Mouse (Mus musculus) limb, embryonic 13.5 days (tissue): ENCODE data around the gene Gm14597. TPM values are rescaled to one million over a fixed set of nuclear protein-coding genes. Genes with fewer than 3 reads are reported as not detected.
"Not testable (repeated sequence)": the region's sequence is repeated elsewhere in the genome, so short reads cannot be mapped to it uniquely, and the experiment has no call there.

Source experiments
- ATAC-seq: fragments of 200-750 bp; cut with Nextera tagmentation; 2 replicates; pipeline ENCODE4 v1.8.0; 2017; ENCODE audit warnings: low read depth, moderate number of reproducible peaks, moderate TSS enrichment; ENCODE audit not compliant: low FRiP score
- H3K27ac ChIP-seq: fragments of 300-500 bp; sonication (generic); 2 replicates; pipeline ENCODE4 v1.5.1; 2015; ENCODE audit warnings: inconsistent platforms, mild to moderate bottlenecking, moderate library complexity
- H3K27me3 ChIP-seq: fragments of 300-500 bp; sonication (generic); 2 replicates; pipeline ENCODE4 v1.6.1; 2015; ENCODE audit warnings: mild to moderate bottlenecking, inconsistent platforms
- H3K36me3 ChIP-seq: fragments of 300-500 bp; sonication (generic); 2 replicates; pipeline ENCODE4 v1.6.1; 2015; ENCODE audit warnings: inconsistent platforms, mild to moderate bottlenecking, moderate library complexity
- H3K4me1 ChIP-seq: fragments of 300-500 bp; sonication (generic); 2 replicates; pipeline ENCODE4 v1.6.1; 2015; ENCODE audit warnings: inconsistent platforms
- H3K4me2 ChIP-seq: fragments of 300-500 bp; sonication (generic); replicated peaks from 2 replicates; pipeline ENCODE4 v1.6.1; 2015; ENCODE audit warnings: inconsistent platforms, mild to moderate bottlenecking, moderate library complexity
- H3K4me3 ChIP-seq: fragments of 300-500 bp; sonication (generic); 2 replicates; pipeline ENCODE4 v1.5.1; 2015; ENCODE audit warnings: moderate library complexity, mild to moderate bottlenecking, inconsistent platforms
- H3K9ac ChIP-seq: fragments of 300-500 bp; sonication (generic); 2 replicates; pipeline ENCODE4 v1.6.1; 2015; ENCODE audit warnings: mild to moderate bottlenecking, inconsistent platforms
- H3K9me3 ChIP-seq: fragments of 300-500 bp; sonication (generic); 2 replicates; pipeline ENCODE4 v1.6.1; 2016; ENCODE audit warnings: inconsistent platforms
- WGBS: fragments of 180-500 bp; shearing (Covaris S2); methylation state at CpG from one replicate; pipeline ENCODE4 v1.1.7; 2015; 5-methylcytosine and 5-hydroxymethylcytosine counted together
- polyA plus RNA-seq: library from polyadenylated mRNA; unstranded; fragments of >200 nt; fragmentation: Nextera tagmentation; extraction: Ambion mirVana; gene quantifications from 2 replicates; pipeline ENCODE4 v1.2.1, GENCODE M21; 2015

Gm14597 gene
- polyA plus RNA-seq, 1 experiment from 2014 or later = not detected

DNA sequence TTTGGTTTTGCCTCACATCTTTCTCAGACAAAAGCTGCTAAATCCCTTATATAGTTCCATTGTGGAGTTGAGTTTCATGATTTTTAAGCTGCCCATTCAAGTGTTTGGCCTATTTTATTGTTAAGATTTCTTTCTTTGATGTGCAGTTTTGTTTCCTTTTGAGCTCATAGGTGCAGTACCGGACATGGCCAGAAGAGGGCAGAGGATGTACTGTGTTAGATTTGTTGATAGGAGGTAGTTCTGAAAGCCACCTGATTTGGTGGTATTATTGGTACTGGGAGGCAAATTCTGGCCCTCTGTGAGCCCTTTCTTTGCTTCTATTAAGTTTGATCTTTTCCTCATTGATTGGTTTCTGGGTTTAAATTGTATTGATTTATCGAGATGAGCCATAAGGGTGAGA is 8.8 kb downstream of the Gm14597 start:
- H3K36me3 ChIP-seq, H3K4me2 ChIP-seq, H3K4me3 ChIP-seq, H3K27ac ChIP-seq, H3K9ac ChIP-seq, ATAC-seq, H3K9me3 ChIP-seq, H3K27me3 ChIP-seq, H3K4me1 ChIP-seq: not testable (repeated sequence)
- WGBS = 42% methylated on average over 2 of the region's 2 CpGs

DNA sequence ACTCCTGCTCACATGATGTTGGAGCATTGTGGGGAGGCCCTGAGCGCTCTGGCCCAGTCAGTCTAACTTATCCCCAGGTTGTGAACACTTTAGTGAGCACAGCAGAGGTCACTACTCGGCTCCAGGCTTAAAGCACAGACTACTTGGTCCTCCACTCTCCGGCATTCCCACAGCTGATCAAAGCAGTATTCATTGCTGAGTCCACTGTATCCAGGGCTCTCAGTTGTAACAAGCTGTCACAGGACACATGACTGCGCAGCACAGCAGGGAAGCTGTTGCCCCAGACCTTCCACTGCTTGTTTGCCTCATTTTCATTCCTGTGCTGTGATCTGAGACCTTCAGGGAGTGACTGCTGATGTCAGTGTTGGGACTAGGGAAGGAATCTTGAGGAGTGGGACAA is 25.4 kb downstream of the Gm14597 start:
- not testable (repeated sequence) for ATAC-seq, H3K4me2 ChIP-seq, H3K4me1 ChIP-seq, H3K36me3 ChIP-seq, H3K9me3 ChIP-seq, H3K4me3 ChIP-seq, H3K27me3 ChIP-seq, H3K9ac ChIP-seq, H3K27ac ChIP-seq
- 70% methylated on average over 3 of the region's 4 CpGs for WGBS

DNA sequence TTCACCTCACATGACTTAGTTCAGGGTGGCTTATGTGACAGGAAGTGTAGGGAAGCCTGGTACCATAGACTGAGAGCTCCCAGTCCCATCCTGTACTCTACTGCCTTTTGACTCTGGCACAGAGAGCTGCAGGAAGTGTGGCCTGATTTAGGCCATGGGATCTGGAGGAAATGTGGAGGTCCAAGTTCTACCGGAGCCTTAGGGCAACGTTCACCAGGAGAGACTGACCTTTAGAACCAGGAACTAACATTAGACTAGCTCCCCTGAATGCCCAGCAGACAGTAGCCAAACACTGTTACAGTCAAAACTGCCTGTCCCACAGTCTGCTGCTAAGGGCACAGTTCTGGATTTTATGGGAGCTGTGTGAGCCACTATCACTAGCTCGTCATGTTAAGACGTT is 27.4 kb downstream of the Gm14597 start:
- 90% methylated on average over 2 of the region's 4 CpGs for WGBS
- H3K36me3 ChIP-seq, H3K9ac ChIP-seq: not testable (repeated sequence)

DNA sequence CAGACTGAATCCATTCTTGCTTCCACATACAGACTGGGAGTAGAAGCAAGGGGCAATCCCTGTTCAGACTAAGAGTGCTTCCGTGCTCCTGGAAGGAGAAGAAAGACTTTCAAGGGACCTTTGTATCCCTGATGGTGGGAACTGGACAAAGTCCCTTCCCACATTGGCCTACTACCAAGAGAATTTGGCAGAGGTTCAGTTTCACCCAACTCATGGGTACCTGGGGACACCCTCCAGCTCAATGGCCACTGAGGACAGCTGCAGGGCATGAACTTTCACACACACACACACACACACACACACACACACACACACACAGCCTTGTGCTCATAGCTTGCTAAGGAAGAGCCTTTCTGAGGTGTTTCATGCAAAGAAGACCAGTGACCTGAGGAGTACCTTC is 29.5 kb downstream of the Gm14597 start:
- Histone ChIP-seq H3K9ac (no peak overlapping the region), H3K4me3 (no peak overlapping the region), H3K4me2 (no peak overlapping the region), H3K27me3 (no peaks in the 10 kb centered on the region), H3K36me3 (no peaks in the 10 kb centered on the region), H3K4me1 (no peaks in the 10 kb centered on the region), H3K9me3 (no peaks in the 10 kb centered on the region), H3K27ac (no peak overlapping the region)
- no peak for ATAC-seq
- 90% methylated on average over 1 of the region's 1 CpGs for WGBS

More for the DNA sequence above, 27.4 kb downstream of the Gm14597 start:
- not testable (repeated sequence) for H3K27me3 ChIP-seq, ATAC-seq, H3K9me3 ChIP-seq, H3K4me3 ChIP-seq, H3K4me2 ChIP-seq, H3K4me1 ChIP-seq, H3K27ac ChIP-seq

Other genes starting within 250 kb of the Gm14597 start
- gene Mospd1, start 238.5 kb downstream of the Gm14597 start, polyA plus RNA-seq = 55.5 and 57.4 TPM in 2 replicates
- gene Etd, start 174.1 kb downstream of the Gm14597 start, polyA plus RNA-seq = not detected in 2 replicates
- 52.9 and 56.7 TPM in 2 replicates for gene Rtl8c, start 947 bp downstream of the Gm14597 start, polyA plus RNA-seq
- 63.1 and 68.3 TPM in 2 replicates for gene Rtl8a, start 34.7 kb upstream of the Gm14597 start, polyA plus RNA-seq
- gene Rtl8b, start 61.4 kb upstream of the Gm14597 start, polyA plus RNA-seq = 59.8 and 62.5 TPM in 2 replicates
- gene 4930502E18Rik, start 115.8 kb upstream of the Gm14597 start, polyA plus RNA-seq = 0.52 and 0.62 TPM in 2 replicates
- not detected in 2 replicates for gene 1700013H16Rik, start 148.9 kb upstream of the Gm14597 start, polyA plus RNA-seq
- gene Zfp36l3, start 167.4 kb upstream of the Gm14597 start, polyA plus RNA-seq = not detected in 2 replicates
- 0.74 and 1.1 TPM in 2 replicates for gene Xlr, start 188.7 kb upstream of the Gm14597 start, polyA plus RNA-seq